Mouse (Mus musculus): ENCODE measurements around the gene Prkch.

DNA sequence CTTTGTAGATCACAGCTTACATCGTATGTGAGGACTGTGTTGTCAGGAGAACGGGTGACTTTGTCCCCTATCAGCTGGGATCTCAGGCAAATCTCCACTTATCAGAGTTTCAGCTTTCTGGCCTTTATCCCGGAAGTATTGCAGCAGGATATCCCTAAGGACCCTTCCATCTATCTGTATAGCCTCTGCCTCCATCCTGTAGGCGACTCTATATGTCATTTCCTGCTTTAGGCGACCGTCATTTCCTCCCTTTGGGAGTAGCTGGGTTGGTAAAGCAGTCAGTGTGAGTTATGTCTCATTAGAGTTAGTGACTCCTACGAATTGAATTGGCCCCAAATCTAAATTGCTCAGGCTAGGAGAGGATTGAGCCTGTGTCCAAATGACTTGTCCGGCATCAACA, 10.6 kb downstream of the Prkch start:
- TF ChIP-seq CTCF (IDR thresholded peaks at IDR 0.05; ENCODE audit: low read depth): no peak
- no peak for TF ChIP-seq EP300 (optimal IDR thresholded peaks at IDR 0.05)

Data from stomach, postnatal 0 days (tissue).